Mouse (Mus musculus): ENCODE results near the gene Kif26b. TPM values are rescaled to one million over a fixed set of nuclear protein-coding genes. Genes with fewer than 3 reads are reported as not detected.

Kif26b gene
- polyA plus RNA-seq (2016; fragmentation: Nextera tagmentation; extraction: Ambion mirVana) = 32.0 and 33.2 TPM in 2 replicates

GRCm38 (mm10) chr1:178528431-178529351 is at the start of gene Kif26b:
TSS of gene Kif26b (plus strand) at chr1:178529125.
- Histone ChIP-seq H3K4me1 (replicated peaks) (peaks cover 32% of the 10 kb centered on the region), H3K4me3 (replicated peaks) (peak within 1 kb of the TSS; percentile 87), H3K9me3 (0 out of 2 replicates have a peak, but pooled peaks cover 3% of the 10 kb centered on the region), H3K9ac (replicated peaks) (peak within 1 kb of the TSS; percentile 89), H3K4me2 (peak within 1 kb of the TSS; percentile 99), H3K36me3 (peaks cover 6% of the 10 kb centered on the region; the same call in 1 of the 2 replicates), H3K27me3 (0 out of 2 replicates have a peak, but pooled peaks cover 4% of the 10 kb centered on the region), H3K27ac (peak within 1 kb of the TSS; percentile 95)
- under 1% methylated on average over 92 of the region's 92 CpGs for WGBS
- ATAC-seq (ENCODE audit: insufficient number of reproducible peaks, insufficient read depth, low FRiP score, low TSS enrichment, low read depth) = peak; percentile 48

DNA sequence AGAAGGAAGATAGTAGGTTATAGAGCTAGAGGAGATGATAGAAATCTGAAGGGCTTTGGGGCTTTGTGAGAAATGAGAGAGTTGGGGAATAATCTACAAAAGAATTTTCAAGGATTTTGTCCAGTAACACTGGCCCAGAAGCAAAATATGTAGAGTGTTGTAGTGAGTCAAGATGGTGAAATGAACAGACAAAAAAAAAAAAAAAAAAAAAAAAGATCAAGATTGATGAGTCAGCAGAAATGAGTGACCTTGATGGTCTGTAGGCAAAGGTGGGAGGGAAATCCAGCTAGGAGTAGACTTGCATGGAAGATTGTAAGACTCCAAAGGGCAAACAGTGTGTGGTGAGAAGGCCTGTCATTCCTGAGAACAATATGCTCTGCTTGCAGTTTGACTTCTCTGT is 45.1 kb upstream of the Kif26b start:
- Histone ChIP-seq H3K4me1 (replicated peaks) (peaks cover 2% of the 10 kb centered on the region), H3K36me3 (no peaks in the 10 kb centered on the region), H3K27ac (no peak overlapping the region), H3K9me3 (no peaks in the 10 kb centered on the region), H3K4me2 (no peak overlapping the region), H3K4me3 (replicated peaks) (no peak overlapping the region), H3K27me3 (no peaks in the 10 kb centered on the region), H3K9ac (replicated peaks) (no peak overlapping the region)
- ATAC-seq (ENCODE audit: insufficient number of reproducible peaks, insufficient read depth, low FRiP score, low TSS enrichment, low read depth) = no peak

GRCm38 (mm10) chr1:178485138-178485867 is 43.6 kb upstream of the Kif26b start:
- no peaks in the 10 kb centered on the region for H3K9me3 ChIP-seq
- no peak overlapping the region for H3K9ac ChIP-seq (replicated peaks)
- no peak overlapping the region for H3K27ac ChIP-seq
- no peak overlapping the region for H3K4me2 ChIP-seq
- ATAC-seq (ENCODE audit: insufficient number of reproducible peaks, insufficient read depth, low FRiP score, low TSS enrichment, low read depth) = no peak
- no peak overlapping the region for H3K4me3 ChIP-seq (replicated peaks)
- no peaks in the 10 kb centered on the region for H3K36me3 ChIP-seq
- 86% methylated on average over 5 of the region's 5 CpGs for WGBS
- no peaks in the 10 kb centered on the region for H3K27me3 ChIP-seq
- peaks cover 7% of the 10 kb centered on the region for H3K4me1 ChIP-seq (replicated peaks)

GRCm38 (mm10) chr1:178485868-178486220 is 43.1 kb upstream of the Kif26b start:
- H3K4me1 ChIP-seq (replicated peaks) = peaks cover 7% of the 10 kb centered on the region
- no peaks in the 10 kb centered on the region for H3K36me3 ChIP-seq
- no peak overlapping the region for H3K27ac ChIP-seq
- WGBS = 76% methylated on average over 5 of the region's 5 CpGs
- no peak overlapping the region for H3K9ac ChIP-seq (replicated peaks)
- no peak for ATAC-seq (ENCODE audit: insufficient number of reproducible peaks, insufficient read depth, low FRiP score, low TSS enrichment, low read depth)
- H3K4me2 ChIP-seq = no peak overlapping the region
- H3K9me3 ChIP-seq = no peaks in the 10 kb centered on the region
- H3K4me3 ChIP-seq (replicated peaks) = no peak overlapping the region
- H3K27me3 ChIP-seq = no peaks in the 10 kb centered on the region

DNA sequence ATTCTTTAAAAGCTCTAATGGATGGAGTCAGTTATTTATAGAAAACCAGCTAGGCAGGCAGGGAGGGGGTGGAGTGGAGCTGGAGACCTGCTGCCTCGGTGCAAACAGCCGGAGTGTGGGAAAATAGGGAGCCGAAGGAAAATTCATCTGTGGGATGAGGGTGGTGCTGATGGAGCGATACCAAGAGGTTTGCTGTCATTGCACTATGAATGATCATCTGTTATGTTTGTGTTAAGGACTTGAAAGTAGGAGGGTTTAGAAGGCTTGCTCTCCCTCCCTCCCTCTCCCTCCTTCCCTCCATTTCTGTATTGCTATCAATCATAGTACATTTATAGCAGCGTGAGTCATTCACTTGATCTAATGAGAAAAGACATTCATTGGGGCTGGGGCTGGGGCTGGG is 42.1 kb upstream of the Kif26b start:
- no peaks in the 10 kb centered on the region for H3K36me3 ChIP-seq
- H3K27ac ChIP-seq = no peak overlapping the region
- no peak overlapping the region for H3K4me2 ChIP-seq
- H3K27me3 ChIP-seq = no peaks in the 10 kb centered on the region
- no peak overlapping the region for H3K4me3 ChIP-seq (replicated peaks)
- no peak for ATAC-seq (ENCODE audit: insufficient number of reproducible peaks, insufficient read depth, low FRiP score, low TSS enrichment, low read depth)
- WGBS = 78% methylated on average over 5 of the region's 5 CpGs
- no peaks in the 10 kb centered on the region for H3K9me3 ChIP-seq
- peaks cover 7% of the 10 kb centered on the region for H3K4me1 ChIP-seq (replicated peaks)
- H3K9ac ChIP-seq (replicated peaks) = no peak overlapping the region

GRCm38 (mm10) chr1:178489127-178489526 is 39.8 kb upstream of the Kif26b start:
- H3K27ac ChIP-seq = no peak overlapping the region
- no peaks in the 10 kb centered on the region for H3K9me3 ChIP-seq
- H3K4me3 ChIP-seq (replicated peaks) = no peak overlapping the region
- no peaks in the 10 kb centered on the region for H3K27me3 ChIP-seq
- H3K4me2 ChIP-seq = no peak overlapping the region
- 16% methylated on average over 3 of the region's 3 CpGs for WGBS
- no peak overlapping the region for H3K9ac ChIP-seq (replicated peaks)
- H3K36me3 ChIP-seq = no peaks in the 10 kb centered on the region
- H3K4me1 ChIP-seq (replicated peaks) = peaks cover 7% of the 10 kb centered on the region
- no peak for ATAC-seq (ENCODE audit: insufficient number of reproducible peaks, insufficient read depth, low FRiP score, low TSS enrichment, low read depth)

DNA sequence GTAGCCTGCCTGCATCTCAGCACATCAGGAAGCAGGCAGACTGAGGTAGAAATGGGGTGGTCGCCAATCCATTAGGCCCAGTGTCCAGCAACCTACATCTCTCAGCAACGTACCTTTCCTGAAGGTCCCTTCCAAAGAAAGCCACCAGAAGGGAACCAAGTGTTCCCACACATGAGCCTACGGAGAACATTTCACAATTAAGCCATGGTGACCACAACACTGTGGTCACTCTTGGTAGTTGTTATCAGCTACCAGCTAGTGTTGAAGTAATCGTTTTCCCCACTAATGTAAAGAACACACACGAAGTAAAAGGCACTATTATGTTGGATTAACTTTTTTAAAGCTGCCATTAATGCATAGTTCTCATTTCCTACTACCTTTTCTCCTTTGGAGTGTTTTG is 37.2 kb upstream of the Kif26b start:
- H3K27me3 ChIP-seq = no peaks in the 10 kb centered on the region
- WGBS = 86% methylated on average over 5 of the region's 5 CpGs
- H3K9ac ChIP-seq (replicated peaks) = no peak overlapping the region
- no peak overlapping the region for H3K4me2 ChIP-seq
- peaks cover 7% of the 10 kb centered on the region for H3K4me1 ChIP-seq (replicated peaks)
- H3K36me3 ChIP-seq = no peaks in the 10 kb centered on the region
- no peak overlapping the region for H3K4me3 ChIP-seq (replicated peaks)
- no peak overlapping the region for H3K27ac ChIP-seq
- no peak for ATAC-seq (ENCODE audit: insufficient number of reproducible peaks, insufficient read depth, low FRiP score, low TSS enrichment, low read depth)
- H3K9me3 ChIP-seq = no peaks in the 10 kb centered on the region

DNA sequence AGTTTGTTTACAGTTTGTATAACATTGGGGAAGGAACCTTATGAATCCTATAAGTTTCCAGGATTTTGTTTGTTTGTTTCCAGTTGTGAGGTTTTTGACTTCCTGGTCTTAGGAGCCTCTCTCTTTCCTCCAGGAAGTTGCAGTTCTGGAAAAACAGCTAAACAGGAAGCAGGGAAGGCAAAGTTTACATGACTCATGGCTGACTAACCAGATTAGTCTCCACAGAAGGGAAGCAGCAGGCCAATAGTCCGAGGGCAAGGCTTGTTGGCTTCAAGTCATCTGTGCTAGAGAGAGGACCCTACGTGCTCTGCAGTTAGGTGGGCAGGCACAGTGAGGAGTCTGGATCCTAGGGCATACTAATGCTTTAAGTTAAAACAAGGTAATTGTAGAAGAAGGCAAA is 36.4 kb upstream of the Kif26b start:
- Histone ChIP-seq H3K4me3 (replicated peaks) (no peak overlapping the region), H3K36me3 (no peaks in the 10 kb centered on the region), H3K27me3 (no peaks in the 10 kb centered on the region), H3K9ac (replicated peaks) (no peak overlapping the region), H3K4me2 (no peak overlapping the region), H3K4me1 (replicated peaks) (peaks cover 7% of the 10 kb centered on the region), H3K9me3 (no peaks in the 10 kb centered on the region), H3K27ac (no peak overlapping the region)
- no peak for ATAC-seq (ENCODE audit: insufficient number of reproducible peaks, insufficient read depth, low FRiP score, low TSS enrichment, low read depth)
- WGBS = 80% methylated on average over 2 of the region's 2 CpGs

DNA sequence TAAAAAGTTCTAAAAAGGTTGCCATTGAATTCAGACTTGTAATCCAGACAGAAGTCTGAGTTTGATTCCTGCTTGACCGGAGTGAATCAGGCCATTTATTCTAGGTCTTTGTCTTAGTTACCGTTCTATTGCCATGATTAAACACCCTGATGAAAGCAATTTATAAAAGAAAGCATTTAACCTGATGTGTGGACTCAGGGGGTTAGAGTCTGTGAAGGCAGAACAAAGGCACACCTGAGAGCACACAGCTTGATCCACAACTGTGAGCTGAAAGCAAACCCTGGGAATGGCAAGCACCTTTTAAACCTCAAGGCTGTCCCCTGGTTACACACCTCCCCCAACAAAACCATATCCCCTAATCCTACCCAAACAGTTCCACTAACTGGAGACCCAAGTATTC is 32.7 kb upstream of the Kif26b start:
- H3K4me2 ChIP-seq = no peak overlapping the region
- no peak overlapping the region for H3K4me3 ChIP-seq (replicated peaks)
- 77% methylated on average over 2 of the region's 2 CpGs for WGBS
- no peak overlapping the region for H3K9ac ChIP-seq (replicated peaks)
- H3K27me3 ChIP-seq = no peaks in the 10 kb centered on the region
- no peaks in the 10 kb centered on the region for H3K9me3 ChIP-seq
- no peaks in the 10 kb centered on the region for H3K36me3 ChIP-seq
- ATAC-seq (ENCODE audit: insufficient number of reproducible peaks, insufficient read depth, low FRiP score, low TSS enrichment, low read depth) = no peak
- H3K4me1 ChIP-seq (replicated peaks) = no peaks in the 10 kb centered on the region
- no peak overlapping the region for H3K27ac ChIP-seq

- no peaks in the 10 kb centered on the region for H3K27me3 ChIP-seq
- no peak overlapping the region for H3K4me2 ChIP-seq
- 55% methylated on average over 1 of the region's 1 CpGs for WGBS
- no peaks in the 10 kb centered on the region for H3K4me1 ChIP-seq (replicated peaks)
- H3K9ac ChIP-seq (replicated peaks) = no peak overlapping the region
- no peak; the same call in 1 of the 2 replicates for ATAC-seq (ENCODE audit: insufficient number of reproducible peaks, insufficient read depth, low FRiP score, low TSS enrichment, low read depth)
- no peaks in the 10 kb centered on the region for H3K9me3 ChIP-seq
- H3K36me3 ChIP-seq = no peaks in the 10 kb centered on the region
- H3K4me3 ChIP-seq (replicated peaks) = no peak overlapping the region
- H3K27ac ChIP-seq = no peak overlapping the region
Observed at GRCm38 (mm10) chr1:178496841-178497240, 32.1 kb upstream of the Kif26b start.

GRCm38 (mm10) chr1:178506938-178507337 is 22.0 kb upstream of the Kif26b start:
- 92% methylated on average over 8 of the region's 8 CpGs for WGBS
- no peaks in the 10 kb centered on the region for H3K4me1 ChIP-seq (replicated peaks)
- H3K27me3 ChIP-seq = no peaks in the 10 kb centered on the region
- H3K27ac ChIP-seq = no peak overlapping the region
- H3K36me3 ChIP-seq = no peaks in the 10 kb centered on the region
- H3K4me2 ChIP-seq = no peak overlapping the region
- no peaks in the 10 kb centered on the region for H3K9me3 ChIP-seq
- no peak for ATAC-seq (ENCODE audit: insufficient number of reproducible peaks, insufficient read depth, low FRiP score, low TSS enrichment, low read depth)
- H3K9ac ChIP-seq (replicated peaks) = no peak overlapping the region
- H3K4me3 ChIP-seq (replicated peaks) = no peak overlapping the region
